Comparison of ENCODE assay signal across 1 mouse cellular context in the genomic region with DNA sequence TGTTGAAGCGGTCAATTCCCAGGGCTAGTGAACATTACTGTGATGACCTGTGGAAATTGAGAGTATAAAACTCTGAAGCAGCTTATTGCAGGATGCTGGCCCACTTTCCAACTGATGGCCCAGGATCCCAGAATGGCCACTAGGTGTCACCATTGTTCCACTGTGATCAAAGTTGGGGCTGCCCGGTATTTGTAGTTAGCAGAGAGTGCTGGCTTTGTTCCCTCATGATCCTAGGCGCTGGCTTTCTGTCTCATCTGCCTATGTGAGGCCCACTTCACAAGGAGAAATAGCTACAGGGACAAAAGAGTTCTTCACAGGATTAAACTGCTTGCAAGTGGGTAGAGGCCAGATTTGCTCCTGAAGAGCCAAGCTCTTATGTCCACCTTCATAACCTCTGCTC.
TF ChIP-seq lines count a peak whose summit lies in the region.

No protein-coding gene starts in this region.

TF ChIP-seq in CH12.LX, 34 proteins besides CTCF, POLR2A, EP300 and RAD21:
- no peak for TF ChIP-seq NELFE (IDR thresholded peaks at IDR 0.05; ENCODE audit: low read depth, low read length)
- no peak for TF ChIP-seq RCOR1 (conservative IDR thresholded peaks at IDR 0.05; ENCODE audit: low read depth, low read length)
- TF ChIP-seq MAFK (IDR thresholded peaks at IDR 0.05; ENCODE audit: insufficient replicate concordance, low read length) = no peak
- TF ChIP-seq SIN3A (IDR thresholded peaks at IDR 0.05; ENCODE audit: low read length) = no peak
- TF ChIP-seq E2F4 (IDR thresholded peaks at IDR 0.05; ENCODE audit: insufficient replicate concordance, low read depth, low read length) = no peak
- TF ChIP-seq MYC (IDR thresholded peaks at IDR 0.05; ENCODE audit: low read depth, low read length) = no peak
- TF ChIP-seq MEF2A (IDR thresholded peaks at IDR 0.05; ENCODE audit: borderline replicate concordance, low read depth, low read length) = 0 out of 2 replicates have a peak, but pooled peaks have one; percentile 37
- TF ChIP-seq ZKSCAN1 (IDR thresholded peaks at IDR 0.05; ENCODE audit: borderline replicate concordance, low read depth, low read length) = no peak
- TF ChIP-seq ZMIZ1 (IDR thresholded peaks at IDR 0.05; ENCODE audit: low read depth, low read length) = no peak
- TF ChIP-seq ZC3H11A (IDR thresholded peaks at IDR 0.05; ENCODE audit: low read depth, low read length) = 0 out of 2 replicates have a peak, but pooled peaks have one; percentile 25
- TF ChIP-seq IRF4 (IDR thresholded peaks at IDR 0.05; ENCODE audit: low read depth, low read length) = 0 out of 2 replicates have a peak, but pooled peaks have one; percentile 7
- TF ChIP-seq USF1 (IDR thresholded peaks at IDR 0.05; ENCODE audit: low read depth, low read length) = no peak
- no peak for TF ChIP-seq GABPA (IDR thresholded peaks at IDR 0.05; ENCODE audit: insufficient replicate concordance, low read depth, low read length)
- TF ChIP-seq ETS1 (conservative IDR thresholded peaks at IDR 0.05; ENCODE audit: low read depth, low read length) = no peak
- TF ChIP-seq PAX5 (IDR thresholded peaks at IDR 0.05; ENCODE audit: low read length) = no peak
- TF ChIP-seq MAZ (IDR thresholded peaks at IDR 0.05; ENCODE audit: low read depth, low read length) = no peak
- TF ChIP-seq TCF12 (IDR thresholded peaks at IDR 0.05; ENCODE audit: low read depth, low read length) = no peak
- peak; percentile 84 for TF ChIP-seq SMC3 (IDR thresholded peaks at IDR 0.05; ENCODE audit: low read depth, low read length)
- TF ChIP-seq ELF1 (IDR thresholded peaks at IDR 0.05; ENCODE audit: low read depth, low read length) = no peak
- no peak for TF ChIP-seq JUND (conservative IDR thresholded peaks at IDR 0.05; ENCODE audit: low read depth, low read length)
- TF ChIP-seq USF2 (conservative IDR thresholded peaks at IDR 0.05; ENCODE audit: low read depth, low read length) = no peak
- TF ChIP-seq NRF1 (IDR thresholded peaks at IDR 0.05; ENCODE audit: low read depth, low read length) = no peak
